Mouse (Mus musculus): ENCODE data around the gene Slit3.

Gene Slit3

DNA sequence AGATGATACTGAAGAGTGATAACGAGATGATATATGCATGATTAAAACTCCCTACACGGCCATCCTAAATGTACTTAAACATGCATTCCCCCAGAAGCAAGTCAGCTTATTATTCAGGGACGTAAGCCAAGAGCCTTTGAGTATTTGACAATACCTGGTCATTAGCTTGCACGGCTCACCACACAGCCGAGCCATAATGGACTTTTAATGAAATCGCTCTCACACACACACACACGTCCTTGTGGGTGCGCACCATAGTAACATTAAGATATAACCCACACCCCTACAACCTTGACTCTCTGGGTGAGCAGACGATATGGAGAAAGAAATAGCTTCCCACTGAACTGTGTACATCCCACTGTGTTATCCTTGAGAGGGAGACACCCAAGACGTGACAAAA lies 82.6 kb downstream of the Slit3 start:
- DNase-seq: no peak

DNA sequence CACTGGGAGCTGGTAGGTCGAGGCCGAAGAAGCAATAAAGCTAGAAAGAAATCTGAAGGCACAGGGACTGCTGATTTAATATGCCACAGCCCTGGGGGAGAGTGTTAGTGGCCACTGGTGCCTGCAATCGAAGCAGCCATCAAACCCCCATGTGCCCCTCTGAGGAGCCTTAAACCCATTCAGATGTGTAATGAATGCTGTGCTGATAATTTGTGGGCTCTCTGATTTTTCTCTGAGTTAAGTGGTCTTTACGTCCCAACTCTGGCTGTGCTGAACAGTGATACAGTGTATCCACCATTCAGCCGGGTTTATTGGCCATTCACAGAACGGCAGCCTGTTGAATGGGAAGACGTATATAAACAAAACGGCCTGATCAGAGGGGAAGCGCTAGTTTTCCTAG lies 83.1 kb downstream of the Slit3 start:
- DNase-seq: no peak

DNA sequence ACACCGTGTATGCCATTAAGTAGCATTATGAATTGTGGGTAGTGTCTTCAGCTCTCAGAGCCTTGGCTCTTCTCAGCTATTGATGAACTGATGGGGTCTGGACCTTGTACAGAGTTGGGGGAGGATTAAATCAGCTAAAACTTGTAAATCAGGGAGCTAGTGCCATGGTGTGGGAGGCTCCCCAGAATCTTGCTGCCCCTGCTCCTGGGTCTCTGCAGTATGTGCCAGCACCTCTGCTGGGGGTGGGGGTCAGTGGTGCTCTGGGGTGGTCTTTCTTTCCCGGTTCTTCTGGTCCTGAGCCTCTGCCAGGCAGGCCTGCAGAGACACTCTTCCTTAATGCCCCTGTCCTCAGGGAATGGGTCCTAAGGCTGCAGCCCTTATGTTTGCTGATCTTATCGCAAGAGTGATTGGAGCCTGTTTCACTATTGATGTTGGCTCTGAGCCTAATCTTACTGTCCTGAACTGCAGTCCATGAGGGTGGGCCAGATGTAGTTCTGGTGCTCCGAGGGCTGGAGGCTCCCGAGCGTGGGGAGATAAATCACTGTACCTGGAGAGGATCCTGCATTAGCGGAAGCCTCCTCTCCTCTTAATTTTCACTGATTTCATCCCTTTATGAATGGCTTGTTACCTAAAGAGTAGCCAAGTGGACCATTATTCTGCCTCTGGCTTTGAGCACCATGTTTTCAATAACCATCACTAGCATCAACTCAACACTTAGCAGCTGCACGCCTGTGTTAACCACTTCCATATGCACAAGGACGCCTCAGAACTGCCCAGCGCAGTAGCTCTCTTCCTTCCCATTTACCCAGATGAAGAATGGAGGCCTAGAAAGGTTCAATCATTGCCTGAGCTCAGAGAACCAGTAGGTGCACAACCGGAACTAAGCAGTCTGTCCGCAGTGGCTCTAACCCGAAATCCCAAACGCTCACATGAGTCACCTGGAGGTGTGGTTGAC lies 90.0 kb downstream of the Slit3 start:
- DNase-seq: no peak

DNA sequence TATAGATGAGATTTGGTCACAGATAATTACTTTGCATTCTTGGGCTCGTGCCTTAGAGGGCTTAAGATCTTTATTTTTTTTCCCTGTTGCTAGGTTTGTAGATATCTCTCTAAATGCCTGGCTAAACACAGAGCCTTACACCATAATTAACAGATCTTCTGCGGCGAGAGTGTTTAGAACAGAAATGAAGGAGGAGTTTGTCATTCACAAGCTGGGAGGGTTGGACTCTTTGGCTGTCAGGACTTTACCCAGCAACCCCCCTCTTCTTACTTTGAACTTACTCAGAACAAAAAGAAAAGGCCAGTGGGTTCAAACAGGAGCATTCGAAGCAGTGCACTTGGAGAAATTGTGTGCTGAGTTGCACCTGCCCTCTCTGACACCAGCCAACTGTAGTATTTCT lies 103.0 kb downstream of the Slit3 start:
- DNase-seq: no peak

DNA sequence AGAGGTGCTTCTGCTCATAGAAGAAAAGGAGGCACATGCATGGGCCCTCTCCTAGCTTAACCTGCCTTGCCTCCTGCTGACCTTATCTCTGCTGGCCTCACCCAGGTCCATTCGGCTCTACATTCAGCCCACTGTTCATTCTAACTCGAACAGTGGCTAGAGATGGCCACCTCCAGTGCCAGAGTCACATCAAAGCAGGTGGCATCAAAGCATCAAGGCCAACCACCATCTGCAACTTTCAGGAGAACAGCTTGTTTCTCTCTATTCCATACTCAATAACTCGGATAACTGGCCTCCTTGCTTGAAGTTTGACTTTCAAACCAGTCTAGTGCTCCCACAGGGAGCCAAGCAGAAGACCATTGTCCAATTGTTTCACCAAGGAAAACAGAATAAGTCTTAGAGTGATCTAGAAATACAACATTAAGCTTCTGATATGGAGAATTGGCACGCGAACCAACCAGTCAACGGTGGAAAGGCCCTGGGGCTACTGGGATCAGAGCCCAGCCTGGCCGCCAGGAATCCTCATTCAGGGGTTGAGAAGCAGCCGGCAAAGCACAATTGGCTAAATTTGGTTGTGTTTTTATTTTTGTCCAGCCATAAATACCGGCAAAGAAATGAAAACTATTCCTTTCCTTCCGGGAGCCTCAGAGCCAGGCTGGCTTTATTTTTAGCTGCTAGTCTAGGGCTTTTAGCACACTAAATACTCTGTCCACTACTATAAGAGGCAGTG lies 110.5 kb downstream of the Slit3 start:
- no peak for DNase-seq

DNA sequence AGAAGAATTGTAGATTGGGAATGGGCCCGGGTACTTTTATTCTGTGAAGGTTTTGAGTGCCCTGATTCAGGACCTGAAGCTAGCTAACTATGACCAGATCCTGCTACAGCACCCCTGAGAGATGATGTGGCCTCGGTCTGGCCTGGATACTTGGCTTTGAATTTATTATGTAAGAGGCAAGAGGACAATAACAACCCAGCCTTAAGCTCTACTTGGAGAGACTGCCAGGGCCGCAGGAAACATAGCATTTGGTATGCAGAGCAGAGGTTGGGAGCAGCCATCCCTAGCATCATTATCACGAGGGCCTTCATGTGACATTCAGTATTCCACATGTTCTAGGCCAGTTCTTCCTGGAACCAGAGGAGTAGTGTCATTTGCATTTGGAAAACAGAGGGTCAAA lies 111.3 kb downstream of the Slit3 start:
- DNase-seq: no peak

DNA sequence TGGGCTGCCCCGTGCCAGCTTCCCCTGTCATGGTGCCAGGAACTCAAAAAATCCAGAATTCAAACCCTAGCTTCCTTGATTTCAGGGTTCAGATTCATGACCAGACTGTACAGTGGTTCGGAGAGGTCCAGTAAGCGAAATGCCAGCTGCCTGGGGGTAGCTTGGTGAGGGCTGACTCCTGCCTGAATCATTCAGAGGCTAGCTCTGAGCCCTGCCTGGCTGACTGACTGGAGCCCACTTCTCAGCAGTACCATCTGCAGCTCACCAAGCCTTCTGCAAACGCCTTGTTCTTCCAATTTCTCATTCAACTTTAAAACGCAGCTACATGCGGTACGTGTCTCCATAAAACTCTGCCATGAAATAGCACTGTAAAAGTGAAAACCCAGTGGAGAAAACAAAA lies 120.4 kb downstream of the Slit3 start:
- DNase-seq: no peak

DNA sequence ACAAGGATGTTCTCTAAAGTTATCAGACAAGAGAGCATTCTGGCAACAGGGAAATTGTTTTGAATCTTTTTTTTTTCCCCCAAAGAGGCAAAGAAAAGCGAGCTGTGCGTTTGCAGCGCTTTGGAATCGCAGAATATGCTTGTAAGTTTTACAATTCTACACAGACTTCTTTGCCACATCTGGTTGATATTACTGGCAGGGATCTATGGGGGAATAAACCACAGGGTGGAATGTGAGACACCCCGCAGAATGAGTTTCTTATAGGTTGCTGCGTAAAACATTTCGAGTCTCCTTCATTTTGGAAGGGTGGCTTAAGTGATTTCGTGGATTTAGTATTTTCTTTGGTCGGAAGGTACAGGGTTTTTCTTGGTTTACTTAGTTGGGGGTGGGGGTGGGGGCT lies 122.6 kb downstream of the Slit3 start:
- no peak for DNase-seq

DNA sequence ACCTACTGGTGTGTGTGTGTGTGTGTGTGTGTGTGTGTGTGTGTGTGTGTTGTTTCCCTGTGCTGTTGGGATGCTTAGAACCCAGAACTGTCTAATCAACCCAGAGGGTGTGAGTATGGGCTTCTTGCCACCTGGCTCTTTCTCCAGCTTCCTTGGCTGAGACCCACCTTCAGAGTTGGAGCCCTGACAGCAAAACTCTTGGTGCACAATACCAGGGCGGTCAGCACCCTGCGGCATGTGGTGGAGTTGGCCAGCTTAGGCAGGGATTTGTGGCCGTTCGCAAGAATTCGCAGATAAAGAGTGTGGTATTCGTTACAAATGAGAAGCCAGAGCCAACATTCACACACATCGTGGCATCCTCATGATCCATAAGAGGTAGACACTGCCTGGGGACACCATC lies 123.5 kb downstream of the Slit3 start:
- DNase-seq: no peak

DNA sequence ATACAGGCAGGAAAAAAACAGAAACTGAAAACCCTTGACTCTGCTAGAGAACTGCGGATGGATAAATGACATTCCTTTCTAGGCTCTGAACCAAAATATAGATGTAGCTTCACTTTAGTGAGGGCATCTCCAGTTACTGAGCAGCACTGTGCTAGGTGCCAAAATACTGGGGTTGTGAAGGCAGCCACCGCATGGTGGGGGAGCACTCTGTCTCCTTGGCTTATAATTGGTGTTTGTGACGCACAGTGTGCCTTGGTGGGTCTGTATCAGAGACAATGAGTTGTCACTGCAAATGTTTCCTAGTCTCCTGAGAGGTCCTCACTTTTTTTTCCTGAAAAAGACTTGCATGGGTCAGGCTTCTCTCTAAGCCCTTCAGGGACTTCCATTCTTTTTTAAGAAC lies 125.6 kb downstream of the Slit3 start:
- no peak for DNase-seq

DNA sequence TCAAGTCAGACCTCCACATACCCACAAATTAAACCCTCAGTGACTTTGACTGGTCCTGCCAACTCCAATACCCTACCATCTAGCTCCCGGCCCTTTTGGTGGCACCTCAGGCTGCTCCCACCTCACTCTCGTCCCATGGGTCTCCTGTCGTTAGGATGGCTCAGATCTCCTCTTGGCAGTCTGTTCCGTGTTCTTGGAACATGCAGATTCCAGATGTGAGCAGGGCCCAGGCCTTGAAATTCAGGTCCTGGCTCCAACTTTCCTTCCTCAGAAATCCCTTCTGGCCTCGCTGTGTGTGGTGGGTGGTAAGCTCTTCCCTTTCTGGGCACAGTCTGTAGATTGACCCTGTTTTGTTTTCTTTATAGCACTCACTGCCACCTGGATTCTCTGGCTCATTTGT lies 127.1 kb downstream of the Slit3 start:
- DNase-seq: no peak

DNA sequence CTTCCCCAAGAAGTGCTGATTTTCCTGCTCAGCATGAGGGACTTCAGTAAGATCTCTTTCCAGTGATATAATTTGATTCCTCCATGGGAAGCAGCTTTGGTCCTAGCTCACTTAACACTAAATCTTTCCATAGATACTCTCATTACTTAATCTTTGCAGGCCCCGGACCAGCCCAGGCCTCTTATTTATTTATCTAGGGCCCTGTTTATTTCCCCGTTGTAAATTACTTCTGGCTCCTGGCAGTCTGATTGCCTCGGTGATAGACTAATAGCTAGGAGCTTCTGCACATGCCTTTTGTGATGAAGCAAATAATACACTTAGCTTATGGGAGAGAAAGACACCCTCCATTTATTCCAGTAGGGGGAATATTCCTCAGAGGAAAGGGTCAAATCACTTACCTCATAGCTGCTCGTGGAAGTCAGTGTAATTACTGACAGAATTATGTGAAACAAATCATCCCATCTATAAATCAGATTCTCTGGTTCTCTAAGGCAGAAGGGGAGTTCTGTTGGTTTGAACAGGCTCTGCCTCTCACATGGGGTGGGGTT lies 129.9 kb downstream of the Slit3 start:
- no peak for DNase-seq

DNA sequence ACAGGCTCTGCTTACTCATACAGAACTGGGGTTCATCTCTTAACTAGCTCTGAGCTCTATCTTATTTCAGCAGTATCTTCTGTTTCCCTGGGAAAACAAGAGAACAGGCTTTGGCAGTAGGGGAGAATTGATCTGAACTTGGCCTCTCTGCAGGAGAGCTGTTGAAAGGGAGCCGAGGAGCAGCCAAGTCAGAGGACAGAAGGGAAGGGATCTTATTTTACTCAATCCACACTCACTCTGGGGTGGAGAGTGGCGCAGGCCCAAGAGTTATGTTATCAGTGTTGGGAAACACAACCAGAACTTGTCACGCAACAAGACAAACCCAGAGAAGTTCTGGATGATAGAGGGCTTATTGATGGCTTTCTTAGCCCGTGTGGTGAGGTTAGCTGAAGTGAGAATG lies 130.9 kb downstream of the Slit3 start:
- no peak for DNase-seq

DNA sequence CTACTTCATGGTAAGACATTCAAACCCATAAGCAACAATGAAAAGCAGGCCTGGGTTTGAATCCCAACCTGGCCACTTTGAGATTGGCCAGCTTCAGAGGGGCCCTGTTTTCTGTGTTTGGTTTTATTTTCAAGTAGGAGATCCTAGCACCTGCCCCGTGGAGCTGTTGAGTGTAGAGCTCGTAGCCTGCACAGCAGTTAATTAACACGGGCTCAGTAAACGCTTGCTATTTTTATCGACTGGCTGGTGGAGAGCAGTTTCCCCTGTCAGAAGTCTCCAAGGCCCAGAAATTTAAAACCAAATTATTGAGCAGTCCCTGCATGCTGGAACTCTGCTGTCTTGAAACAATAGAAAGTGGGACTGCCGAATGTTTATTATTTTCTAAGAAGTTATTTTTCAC lies 136.3 kb downstream of the Slit3 start:
- no peak for DNase-seq

DNA sequence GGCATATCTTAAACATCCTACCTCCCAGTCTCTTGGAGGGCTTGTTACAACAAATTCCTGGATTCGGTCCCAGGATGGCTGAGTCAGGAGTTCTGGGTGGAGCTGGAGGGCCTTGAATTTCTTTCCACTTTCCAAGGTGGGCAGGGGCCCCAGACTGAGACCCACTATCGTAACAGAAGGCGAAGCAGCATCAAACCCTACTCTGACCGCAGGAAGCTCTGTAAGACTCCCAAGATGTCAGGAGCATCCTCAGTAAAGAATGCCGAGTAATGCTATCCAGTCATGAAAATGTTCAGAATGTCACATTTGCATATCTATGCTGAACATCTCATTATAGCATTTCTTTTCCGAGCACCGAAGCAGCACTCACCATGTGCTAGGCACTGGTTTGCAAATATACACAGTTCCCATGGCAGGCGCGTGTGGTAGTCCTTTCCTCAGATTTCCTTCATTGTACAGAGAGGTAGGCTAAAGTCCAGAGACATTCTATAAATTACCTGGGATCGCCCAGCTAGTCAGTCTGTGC lies 140.6 kb downstream of the Slit3 start:
- DNase-seq: no peak

DNA sequence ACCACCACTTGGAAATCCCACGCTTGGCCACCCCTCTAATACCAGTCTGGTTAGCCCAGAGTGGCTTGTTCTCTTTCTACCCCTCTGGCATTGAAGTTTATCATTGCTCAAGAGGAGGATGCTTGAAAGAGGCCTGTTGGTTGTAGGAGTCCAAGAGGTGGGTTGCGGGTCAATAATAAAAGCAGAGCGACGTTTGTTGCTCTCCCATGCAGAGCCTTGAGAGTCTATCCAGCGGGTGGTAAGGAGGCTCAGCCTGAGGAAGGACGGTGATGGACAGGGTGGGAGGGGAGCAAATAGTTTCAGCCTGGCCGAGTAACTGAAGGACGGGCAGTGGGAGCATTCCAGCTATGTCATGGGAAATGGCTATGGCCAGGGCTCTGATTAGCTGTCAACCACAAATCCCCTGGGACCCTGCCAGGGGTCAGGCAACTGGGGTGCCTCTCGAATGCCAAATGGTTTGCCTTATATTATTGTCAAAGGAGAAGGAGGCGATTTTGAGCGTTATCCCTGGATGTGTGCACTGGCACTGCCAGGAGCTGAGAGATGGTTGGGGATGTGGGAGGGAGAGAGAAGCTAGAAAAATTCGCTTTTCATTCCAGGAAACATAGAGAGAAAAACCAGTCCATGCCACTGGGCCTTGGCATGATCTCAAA lies 141.4 kb downstream of the Slit3 start:
- no peak for DNase-seq

DNA sequence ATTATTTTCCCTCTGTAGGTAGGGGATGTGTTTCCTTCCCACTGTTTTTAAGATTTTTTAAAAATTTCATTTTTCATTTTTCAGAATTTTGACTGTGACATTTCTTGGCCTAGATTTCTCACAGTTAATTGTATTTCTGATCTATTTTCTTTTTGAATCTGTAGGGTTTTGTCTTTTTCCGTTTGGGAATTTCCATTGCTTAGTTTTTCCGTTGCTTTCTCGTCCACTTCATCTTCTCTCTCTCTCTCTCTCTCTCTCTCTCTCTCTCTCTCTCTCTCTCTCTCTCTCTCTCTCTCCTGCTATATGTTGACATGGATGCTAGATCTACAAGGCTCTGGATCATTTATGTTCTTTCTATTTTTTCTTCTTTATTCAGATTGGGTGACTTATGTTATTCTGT lies 143.7 kb downstream of the Slit3 start:
- no peak for DNase-seq

DNA sequence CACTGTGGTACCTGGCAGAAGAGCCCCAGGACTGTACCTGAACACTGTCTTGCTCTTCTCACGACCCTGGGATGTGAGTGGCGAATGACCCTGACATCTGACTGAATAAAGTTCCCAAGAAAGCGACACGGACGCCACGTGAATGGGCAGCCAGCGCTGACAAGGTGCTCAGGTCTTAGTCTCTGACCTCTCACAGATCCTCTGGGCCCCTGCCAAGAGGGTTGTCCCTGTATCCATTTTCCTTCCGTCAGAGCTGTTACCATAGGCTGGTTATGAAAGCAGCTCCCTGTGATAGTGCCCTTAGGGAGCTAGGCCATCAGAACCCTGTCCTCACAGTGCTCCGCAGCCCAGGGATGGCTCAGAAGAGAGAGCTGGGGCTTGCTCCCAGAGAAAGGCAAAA lies 149.4 kb downstream of the Slit3 start:
- DNase-seq: no peak

DNA sequence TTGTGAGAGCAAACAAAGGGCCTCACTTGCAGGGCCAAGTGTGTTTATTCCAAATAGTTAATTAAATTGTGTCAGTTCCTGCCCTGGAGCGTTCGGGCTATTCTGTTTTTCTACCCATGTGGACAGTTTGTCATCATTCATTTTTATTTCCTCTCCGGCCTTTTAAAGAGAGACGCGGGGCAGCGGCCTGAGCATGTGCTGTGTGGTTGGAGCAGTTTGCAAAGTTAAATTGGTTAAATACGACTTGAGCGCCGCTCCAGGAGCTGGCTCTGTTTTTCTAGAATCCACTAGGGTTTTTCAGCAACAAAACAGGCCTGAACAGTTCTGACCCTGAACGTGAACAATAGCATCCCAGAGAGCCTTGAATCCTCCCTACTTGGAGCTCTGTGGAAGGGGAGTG lies 152.4 kb downstream of the Slit3 start:
- DNase-seq: no peak

DNA sequence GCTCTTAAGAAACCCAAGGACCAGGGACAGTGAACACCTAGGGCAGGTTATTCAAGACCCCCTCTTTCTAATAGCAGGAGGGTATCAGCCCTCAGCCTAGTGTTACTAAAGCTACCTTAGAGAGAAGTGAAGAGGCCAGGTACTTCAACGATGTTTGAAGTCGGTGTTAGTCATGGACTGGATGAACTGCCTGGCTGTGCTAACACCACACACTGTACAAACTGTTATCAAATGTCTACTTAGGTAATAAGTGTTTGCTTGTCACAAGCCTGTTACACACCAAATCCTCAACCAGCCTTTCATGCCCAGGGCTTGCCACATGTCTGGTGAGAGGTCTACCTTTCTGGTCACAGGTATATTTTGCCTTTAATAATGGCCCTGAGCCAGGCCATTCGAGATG lies 153.0 kb downstream of the Slit3 start:
- no peak for DNase-seq

DNA sequence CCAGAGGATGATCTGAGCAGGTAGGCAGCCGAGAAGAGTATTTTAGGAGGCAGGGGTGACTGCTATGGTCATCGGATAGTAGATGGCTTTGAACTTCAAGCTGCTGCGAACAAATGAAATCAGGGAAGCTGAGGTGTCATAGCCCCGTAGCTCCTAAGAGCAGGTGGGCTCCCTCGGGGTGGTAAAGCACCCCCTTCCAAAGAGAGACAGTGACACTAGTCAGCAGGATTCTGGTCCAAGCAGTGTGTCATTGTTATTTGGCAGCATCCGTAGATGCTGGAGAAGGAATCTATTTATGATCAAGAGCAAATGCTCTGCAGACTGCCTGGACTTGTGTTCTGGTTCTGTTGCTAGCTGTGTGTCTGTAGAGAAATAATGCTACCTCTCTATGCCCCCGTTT lies 154.3 kb downstream of the Slit3 start:
- no peak for DNase-seq

DNA sequence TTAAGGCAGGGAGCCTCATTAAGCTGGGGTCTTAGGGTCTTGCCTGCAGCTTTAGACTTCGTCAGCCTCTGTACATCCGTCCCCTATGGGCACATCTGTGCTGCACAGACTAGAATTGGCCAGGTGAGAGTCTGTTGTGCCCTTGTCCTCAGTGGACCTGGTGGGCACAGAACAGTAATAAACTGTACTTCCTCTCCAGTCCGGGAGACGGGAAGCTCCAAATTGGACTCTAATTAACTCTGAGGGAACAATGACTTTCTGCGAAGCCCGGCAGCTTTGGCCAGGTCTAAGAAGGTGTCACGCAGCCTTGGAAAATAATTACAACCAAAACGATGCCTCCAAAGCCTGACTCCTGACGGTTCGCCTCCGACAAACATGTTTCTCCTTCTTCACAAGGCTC lies 155.0 kb downstream of the Slit3 start:
- no peak for DNase-seq

DNA sequence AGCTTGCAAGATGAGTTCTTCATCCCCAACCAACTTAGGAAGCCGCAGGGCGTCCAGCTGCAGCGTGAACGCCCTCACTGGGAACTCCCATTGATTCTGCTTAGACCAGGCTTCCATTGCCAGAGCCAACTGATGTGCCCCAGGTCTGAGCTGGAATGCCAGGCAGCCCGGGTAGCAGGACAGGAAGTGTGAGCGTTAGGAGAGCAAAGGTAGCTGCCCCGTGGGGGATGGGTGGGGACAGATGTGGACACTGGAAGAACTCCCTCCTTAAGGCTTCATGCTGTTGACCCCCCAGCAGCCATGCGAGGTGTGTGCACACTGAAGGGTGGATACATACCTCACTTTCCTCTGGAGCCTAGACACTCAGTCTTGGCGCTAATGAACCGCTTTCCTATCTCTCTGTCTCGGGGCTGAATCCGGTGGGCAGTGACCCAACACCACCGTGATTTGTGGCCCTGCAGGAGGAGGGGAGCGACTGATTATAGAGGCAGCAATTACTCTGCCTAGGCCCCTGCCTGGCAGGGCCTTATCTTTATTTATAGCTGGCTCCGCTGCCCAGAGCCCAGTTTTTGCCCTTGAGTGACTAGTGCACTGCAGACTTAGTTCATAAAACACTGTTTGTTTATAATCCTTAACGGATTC lies 157.2 kb downstream of the Slit3 start:
- DNase-seq: no peak
